Mouse (Mus musculus) midbrain, embryonic 12.5 days (tissue): ENCODE results near the gene Paqr9. TPM values are rescaled to one million over a fixed set of nuclear protein-coding genes. Genes with fewer than 3 reads are reported as not detected.

Source experiments
- ATAC-seq: fragments of 200-750 bp; cut with Nextera tagmentation; 2 replicates; pipeline ENCODE4 v1.8.0; 2017; ENCODE audit warnings: low read depth, moderate TSS enrichment, moderate library complexity; ENCODE audit not compliant: low FRiP score
- H3K27ac ChIP-seq: fragments of 300-500 bp; sonication (generic); replicated peaks from 2 replicates; pipeline ENCODE4 v1.5.1; 2016; ENCODE audit warnings: mild to moderate bottlenecking
- H3K27me3 ChIP-seq: fragments of 300-500 bp; sonication (generic); 2 replicates; pipeline ENCODE4 v1.6.1; 2016; ENCODE audit warnings: mild to moderate bottlenecking
- H3K36me3 ChIP-seq: fragments of 300-500 bp; sonication (generic); 2 replicates; pipeline ENCODE4 v1.6.1; 2016
- H3K4me1 ChIP-seq: fragments of 300-500 bp; sonication (generic); 2 replicates; pipeline ENCODE4 v1.6.1; 2016
- H3K4me2 ChIP-seq: fragments of 300-500 bp; sonication (generic); replicated peaks from 2 replicates; pipeline ENCODE4 v1.6.1; 2016; ENCODE audit warnings: mild to moderate bottlenecking, moderate library complexity
- H3K4me3 ChIP-seq: fragments of 300-500 bp; sonication (generic); 2 replicates; pipeline ENCODE4 v1.5.1; 2016; ENCODE audit warnings: mild to moderate bottlenecking
- H3K9ac ChIP-seq: fragments of 300-500 bp; sonication (generic); replicated peaks from 2 replicates; pipeline ENCODE4 v1.6.1; 2016; ENCODE audit warnings: mild to moderate bottlenecking, moderate library complexity
- H3K9me3 ChIP-seq: fragments of 300-500 bp; sonication (generic); 2 replicates; pipeline ENCODE4 v1.6.1; 2016; ENCODE audit warnings: mild to moderate bottlenecking
- WGBS: fragments of 180-500 bp; shearing (Covaris S2); methylation state at CpG from one replicate; pipeline ENCODE4 v1.1.7; 2016; 5-methylcytosine and 5-hydroxymethylcytosine counted together
- polyA plus RNA-seq: library from polyadenylated mRNA; unstranded; fragments of >200 nt; fragmentation: Nextera tagmentation; extraction: Ambion mirVana; gene quantifications from 2 replicates; pipeline ENCODE4 v1.2.1, GENCODE M21; 2016

Gene Paqr9
- polyA plus RNA-seq, 1 experiment from 2014 or later: 0.64 TPM

GRCm38 (mm10) chr9:95588070-95588469 is 28.6 kb downstream of the Paqr9 start:
- Histone ChIP-seq H3K4me3 (no peak overlapping the region), H3K4me2 (no peak overlapping the region), H3K36me3 (no peaks in the 10 kb centered on the region), H3K4me1 (no peaks in the 10 kb centered on the region), H3K27ac (no peak overlapping the region), H3K9me3 (no peaks in the 10 kb centered on the region; the same call in 1 of the 2 replicates), H3K9ac (no peak overlapping the region), H3K27me3 (peaks cover 3% of the 10 kb centered on the region; the same call in 1 of the 2 replicates)
- WGBS: 85% methylated on average over 7 of the region's 7 CpGs
- no peak; the same call in 1 of the 2 replicates for ATAC-seq

- no peaks in the 10 kb centered on the region for H3K36me3 ChIP-seq
- no peak overlapping the region for H3K27ac ChIP-seq
- H3K4me1 ChIP-seq: no peaks in the 10 kb centered on the region
- no peak for ATAC-seq
- WGBS: 89% methylated on average over 4 of the region's 4 CpGs
- H3K9me3 ChIP-seq: no peaks in the 10 kb centered on the region
- no peak overlapping the region for H3K4me3 ChIP-seq
- H3K4me2 ChIP-seq: no peak overlapping the region
- no peak overlapping the region for H3K9ac ChIP-seq
- H3K27me3 ChIP-seq: peaks cover 4% of the 10 kb centered on the region; the same call in 1 of the 2 replicates
These were observed 34.8 kb downstream of the Paqr9 start for GRCm38 (mm10) chr9:95594291-95594690.

GRCm38 (mm10) chr9:95597466-95598178 is 38.2 kb downstream of the Paqr9 start:
- WGBS: 65% methylated on average over 13 of the region's 13 CpGs
- Histone ChIP-seq H3K4me1 (no peaks in the 10 kb centered on the region), H3K4me3 (no peak overlapping the region), H3K9ac (no peak overlapping the region), H3K36me3 (no peaks in the 10 kb centered on the region), H3K4me2 (no peak overlapping the region), H3K27me3 (peaks cover 4% of the 10 kb centered on the region; the same call in 1 of the 2 replicates), H3K9me3 (no peaks in the 10 kb centered on the region), H3K27ac (no peak overlapping the region)
- ATAC-seq: no peak

GRCm38 (mm10) chr9:95598179-95598721 is 38.8 kb downstream of the Paqr9 start:
- Histone ChIP-seq H3K27ac (no peak overlapping the region), H3K4me2 (no peak overlapping the region), H3K4me1 (no peaks in the 10 kb centered on the region), H3K27me3 (peaks cover 4% of the 10 kb centered on the region; the same call in 1 of the 2 replicates), H3K9me3 (no peaks in the 10 kb centered on the region), H3K4me3 (no peak overlapping the region), H3K36me3 (no peaks in the 10 kb centered on the region), H3K9ac (no peak overlapping the region)
- 61% methylated on average over 19 of the region's 19 CpGs for WGBS
- no peak for ATAC-seq

- H3K36me3 ChIP-seq: no peaks in the 10 kb centered on the region
- no peak overlapping the region for H3K4me2 ChIP-seq
- peaks cover 4% of the 10 kb centered on the region; the same call in 1 of the 2 replicates for H3K27me3 ChIP-seq
- WGBS: 85% methylated on average over 4 of the region's 4 CpGs
- H3K4me3 ChIP-seq: no peak overlapping the region
- H3K27ac ChIP-seq: no peak overlapping the region
- no peaks in the 10 kb centered on the region for H3K4me1 ChIP-seq
- no peak for ATAC-seq
- H3K9ac ChIP-seq: no peak overlapping the region
- H3K9me3 ChIP-seq: no peaks in the 10 kb centered on the region
These were observed 39.9 kb downstream of the Paqr9 start for GRCm38 (mm10) chr9:95599399-95599798.

GRCm38 (mm10) chr9:95602849-95603248 is 43.4 kb downstream of the Paqr9 start:
- no peak overlapping the region for H3K4me2 ChIP-seq
- WGBS: 86% methylated on average over 3 of the region's 3 CpGs
- H3K9ac ChIP-seq: no peak overlapping the region
- H3K4me3 ChIP-seq: no peak overlapping the region
- no peak overlapping the region for H3K27ac ChIP-seq
- no peaks in the 10 kb centered on the region for H3K9me3 ChIP-seq
- ATAC-seq: no peak
- H3K36me3 ChIP-seq: no peaks in the 10 kb centered on the region
- no peaks in the 10 kb centered on the region for H3K4me1 ChIP-seq
- H3K27me3 ChIP-seq: peaks cover 4% of the 10 kb centered on the region; the same call in 1 of the 2 replicates

GRCm38 (mm10) chr9:95603316-95603715 is 43.9 kb downstream of the Paqr9 start:
- H3K4me3 ChIP-seq: no peak overlapping the region
- no peaks in the 10 kb centered on the region for H3K9me3 ChIP-seq
- no peak overlapping the region for H3K27ac ChIP-seq
- WGBS: 80% methylated on average over 9 of the region's 9 CpGs
- no peak overlapping the region for H3K9ac ChIP-seq
- no peak for ATAC-seq
- H3K4me1 ChIP-seq: no peaks in the 10 kb centered on the region
- no peaks in the 10 kb centered on the region for H3K36me3 ChIP-seq
- peaks cover 2% of the 10 kb centered on the region; the same call in 1 of the 2 replicates for H3K27me3 ChIP-seq
- H3K4me2 ChIP-seq: no peak overlapping the region

- H3K9ac ChIP-seq: no peak overlapping the region
- H3K27ac ChIP-seq: no peak overlapping the region
- H3K36me3 ChIP-seq: no peaks in the 10 kb centered on the region
- no peaks in the 10 kb centered on the region for H3K4me1 ChIP-seq
- 0 out of 2 replicates have a peak, but pooled peaks cover 1% of the 10 kb centered on the region for H3K27me3 ChIP-seq
- H3K9me3 ChIP-seq: no peaks in the 10 kb centered on the region
- no peak for ATAC-seq
- no peak overlapping the region for H3K4me3 ChIP-seq
- 67% methylated on average over 5 of the region's 5 CpGs for WGBS
- no peak overlapping the region for H3K4me2 ChIP-seq
These were observed 47.7 kb downstream of the Paqr9 start for GRCm38 (mm10) chr9:95607196-95607595.

- no peak overlapping the region for H3K27ac ChIP-seq
- H3K4me2 ChIP-seq: no peak overlapping the region
- H3K27me3 ChIP-seq: 0 out of 2 replicates have a peak, but pooled peaks cover 3% of the 10 kb centered on the region
- no peaks in the 10 kb centered on the region for H3K36me3 ChIP-seq
- ATAC-seq: no peak
- 88% methylated on average over 8 of the region's 8 CpGs for WGBS
- no peak overlapping the region for H3K9ac ChIP-seq
- H3K4me1 ChIP-seq: peaks cover 7% of the 10 kb centered on the region; the same call in 1 of the 2 replicates
- H3K4me3 ChIP-seq: no peak overlapping the region
- no peaks in the 10 kb centered on the region for H3K9me3 ChIP-seq
These were observed 52.9 kb downstream of the Paqr9 start for GRCm38 (mm10) chr9:95612246-95612768.

- Histone ChIP-seq H3K36me3 (no peaks in the 10 kb centered on the region), H3K4me1 (peaks cover 7% of the 10 kb centered on the region; the same call in 1 of the 2 replicates), H3K27ac (no peak overlapping the region), H3K4me3 (0 out of 2 replicates have a peak overlapping the region, but pooled peaks have one; percentile 2), H3K27me3 (0 out of 2 replicates have a peak, but pooled peaks cover 3% of the 10 kb centered on the region), H3K9ac (no peak overlapping the region), H3K4me2 (peak overlapping the region; percentile 46), H3K9me3 (no peaks in the 10 kb centered on the region)
- ATAC-seq: peak; percentile 71; the same call in 1 of the 2 replicates
- 15% methylated on average over 8 of the region's 9 CpGs for WGBS
These were observed 54.1 kb downstream of the Paqr9 start for GRCm38 (mm10) chr9:95613426-95614127.

GRCm38 (mm10) chr9:95614861-95615615 is 55.6 kb downstream of the Paqr9 start:
- WGBS: 82% methylated on average over 14 of the region's 14 CpGs
- H3K9ac ChIP-seq: no peak overlapping the region

More at GRCm38 (mm10) chr9:95614861-95615615, 55.6 kb downstream of the Paqr9 start:
- Histone ChIP-seq H3K4me1 (peaks cover 7% of the 10 kb centered on the region; the same call in 1 of the 2 replicates), H3K36me3 (no peaks in the 10 kb centered on the region), H3K4me3 (no peak overlapping the region), H3K27me3 (0 out of 2 replicates have a peak, but pooled peaks cover 3% of the 10 kb centered on the region), H3K4me2 (no peak overlapping the region), H3K27ac (no peak overlapping the region), H3K9me3 (no peaks in the 10 kb centered on the region)
- no peak for ATAC-seq
